Mouse (Mus musculus): ENCODE measurements at regions not wholly inside any gene's neighbourhood (a gene's known extent, or its start where the extent isn't known, plus 50 kb on each side); places are given as distances from the start of the nearest gene placed in this dataset.
A peak's percentile ranks its signal among the peaks of the same experiment; 100 is the strongest.

GRCm38 (mm10) chr5:24237201-24237600 is 72.4 kb downstream of the Nupl2 start:
- DNase-seq (ENCODE audit: low read depth, low spot score) = no peak

DNA sequence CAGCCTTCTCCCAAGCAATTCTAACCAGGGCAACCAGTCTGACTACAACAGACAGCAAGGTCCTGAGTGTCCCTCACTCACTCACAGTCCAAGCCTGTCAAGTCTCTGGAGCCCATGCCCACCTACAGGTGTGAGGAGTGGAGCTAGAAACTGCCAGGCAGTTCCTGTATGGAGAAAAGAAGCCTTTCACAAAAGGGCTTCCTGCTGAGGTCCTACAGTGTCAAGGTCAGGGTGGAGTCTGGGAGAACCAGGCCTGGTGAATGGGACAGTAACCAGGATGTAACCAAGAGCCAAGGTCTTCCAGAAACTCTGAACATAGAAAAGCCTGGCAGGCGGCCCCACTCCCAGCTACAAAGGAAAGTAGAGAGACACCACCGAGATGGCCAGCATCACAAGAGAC is 74.2 kb downstream of the Nupl2 start:
- no peak for DNase-seq (ENCODE audit: low read depth, low spot score)

- DNase-seq (ENCODE audit: low read depth, low spot score) = peak; percentile 77
Observed at GRCm38 (mm10) chr5:24244211-24244610, 79.4 kb downstream of the Nupl2 start.

GRCm38 (mm10) chr5:24255421-24255820 is 90.7 kb downstream of the Nupl2 start:
- no peak for DNase-seq (ENCODE audit: low read depth, low spot score)

- peak; percentile 39 for DNase-seq (ENCODE audit: low read depth, low spot score)
Observed at GRCm38 (mm10) chr5:24261098-24261497, 90.3 kb downstream of the Kcnh2 start.

- DNase-seq (ENCODE audit: low read depth, low spot score) = no peak
Observed at GRCm38 (mm10) chr5:24262146-24262545, 89.3 kb downstream of the Kcnh2 start.

DNA sequence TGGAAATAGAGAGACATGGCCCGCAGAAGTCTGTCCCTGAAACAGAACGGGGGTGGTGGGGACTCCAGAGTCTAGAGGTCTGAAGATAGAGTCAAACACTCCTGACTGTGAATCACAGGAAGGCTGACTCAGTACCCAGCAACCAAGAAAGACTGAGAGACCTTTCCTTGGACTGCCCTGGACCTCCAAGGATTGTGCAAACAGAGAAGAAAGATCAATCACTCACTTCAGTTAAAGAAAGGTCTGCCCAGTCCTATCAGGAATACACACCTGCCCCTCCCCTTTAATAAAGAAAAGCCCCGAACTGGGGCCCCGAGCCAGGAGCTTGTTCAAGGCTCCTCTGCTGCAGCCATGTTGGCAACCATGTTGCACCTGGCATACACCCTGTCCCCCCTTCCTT is 87.3 kb downstream of the Kcnh2 start:
- DNase-seq (ENCODE audit: low read depth, low spot score) = no peak

DNA sequence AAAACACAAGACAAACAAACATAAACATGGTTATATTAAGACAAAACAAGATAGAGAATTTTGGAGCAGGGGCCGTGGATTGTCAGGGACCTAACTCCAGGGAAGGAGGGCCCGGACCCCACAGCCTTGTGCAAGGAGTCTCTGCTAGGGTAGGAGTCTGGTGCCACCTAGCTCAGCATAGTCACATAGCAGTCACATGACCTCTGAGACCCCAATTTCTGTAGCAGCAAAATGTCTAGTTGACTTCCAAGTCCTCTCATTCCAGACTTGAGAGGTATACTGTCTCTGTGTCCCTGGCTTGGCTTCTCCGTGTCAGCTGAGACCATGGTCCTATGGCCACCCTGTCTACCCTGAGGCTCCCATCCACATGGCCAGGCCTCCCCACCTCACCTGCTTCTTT is 86.0 kb downstream of the Kcnh2 start:
- no peak for DNase-seq (ENCODE audit: low read depth, low spot score)

DNA sequence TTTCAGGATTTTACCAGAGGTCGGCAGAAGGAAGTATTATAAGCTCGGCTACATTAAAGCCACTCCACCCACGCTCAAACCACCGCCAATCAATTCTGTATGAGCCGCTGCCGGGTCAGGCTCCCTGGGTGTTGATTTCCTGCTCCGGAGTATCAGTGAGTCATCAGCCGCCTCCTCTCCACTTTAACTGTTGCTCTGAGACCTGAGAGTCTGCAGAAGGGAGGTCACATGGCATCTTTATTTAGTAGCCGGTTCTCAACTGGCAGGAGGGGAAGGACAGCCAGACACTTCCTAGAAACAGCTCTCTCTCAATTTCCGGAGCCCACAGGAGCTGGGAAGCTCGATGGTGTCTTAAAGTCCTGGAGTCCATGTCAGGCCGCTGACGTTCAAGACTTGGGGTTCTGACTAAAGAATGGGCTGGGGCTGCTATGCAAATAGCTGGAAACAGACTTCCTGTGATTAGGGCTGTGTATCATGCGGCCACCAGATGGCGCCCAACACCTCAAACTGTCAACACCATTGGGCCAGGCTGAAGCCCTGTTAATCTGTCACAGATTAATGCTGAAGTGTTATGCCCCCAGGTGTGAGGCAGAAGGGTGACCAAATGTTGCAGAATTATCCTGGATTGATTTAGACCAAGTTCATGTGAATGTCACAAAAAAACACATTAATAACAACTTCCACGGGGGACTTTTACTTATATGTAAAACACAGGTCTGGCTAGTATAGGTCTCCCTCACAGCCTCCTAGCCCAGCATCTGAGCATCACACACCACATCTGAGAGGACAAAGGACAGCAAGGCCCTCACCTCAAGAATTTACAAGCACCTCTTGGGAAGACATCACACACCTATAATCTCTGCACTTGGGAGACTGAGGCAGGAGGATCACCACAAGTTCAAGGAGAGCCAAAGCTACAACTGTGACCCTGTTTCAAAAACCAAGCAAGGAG is 84.8 kb downstream of the Kcnh2 start:
- DNase-seq (ENCODE audit: low read depth, low spot score) = peak; percentile 67
